Mouse (Mus musculus): ENCODE data around the gene Fam180a. TPM values are rescaled to one million over a fixed set of nuclear protein-coding genes. Genes with fewer than 3 reads are reported as not detected.

Gene Fam180a
- total and polyA plus RNA-seq, 3 experiments: not detected

GRCm38 (mm10) chr6:35355320-35355719 is 29.4 kb upstream of the Fam180a start:
- TF ChIP-seq POLR2A (IDR thresholded peaks at IDR 0.05; ENCODE audit: low read depth, low read length) (no peak), HCFC1 (IDR thresholded peaks at IDR 0.05; ENCODE audit: low read depth, low read length) (no peak), ZKSCAN1 (IDR thresholded peaks at IDR 0.05; ENCODE audit: borderline replicate concordance, low read depth, low read length) (no peak), CHD2 (IDR thresholded peaks at IDR 0.05; ENCODE audit: low read length) (no peak), MYC (IDR thresholded peaks at IDR 0.05; ENCODE audit: low read depth, low read length) (no peak), UBTF (IDR thresholded peaks at IDR 0.05; ENCODE audit: low read depth, low read length) (no peak), TBP (conservative IDR thresholded peaks at IDR 0.05; ENCODE audit: low read depth, low read length) (no peak), SMC3 (IDR thresholded peaks at IDR 0.05; ENCODE audit: low read depth, low read length) (no peak), MAX (IDR thresholded peaks at IDR 0.05; ENCODE audit: low read length) (no peak), EP300 (IDR thresholded peaks at IDR 0.05; ENCODE audit: low read length) (no peak), IRF4 (IDR thresholded peaks at IDR 0.05; ENCODE audit: low read depth, low read length) (no peak), CHD1 (IDR thresholded peaks at IDR 0.05; ENCODE audit: low read depth, low read length) (no peak), POLR2AphosphoS2 (IDR thresholded peaks at IDR 0.05; ENCODE audit: low read depth, low read length) (no peak), ZMIZ1 (IDR thresholded peaks at IDR 0.05; ENCODE audit: low read depth, low read length) (no peak)
- Histone ChIP-seq H3K27ac (ENCODE audit: insufficient read depth, low read depth) (no peak overlapping the region), H3K9me3 (replicated peaks; ENCODE audit: low read length) (peaks cover 3% of the 10 kb centered on the region), H3K4me1 (ENCODE audit: control insufficient read depth in 1 of 2, insufficient read depth in 2 of 2) (no peaks in the 10 kb centered on the region), H3K79me2 (replicated peaks; ENCODE audit: control insufficient read depth, extremely low read depth, insufficient read depth, poor library complexity, severe bottlenecking) (no peaks in the 10 kb centered on the region), H3K27me3 (replicated peaks) (peaks cover 2% of the 10 kb centered on the region), H3K36me3 (replicated peaks in 1 of 2; ENCODE audit: control insufficient read depth in 1 of 2, insufficient read depth in 1 of 2, low read length in 1 of 2) (no peaks in the 10 kb centered on the region), H3K4me2 (ENCODE audit: insufficient read depth, low read depth, poor library complexity, severe bottlenecking) (no peak overlapping the region), H3K9ac (ENCODE audit: insufficient read depth, low read depth) (no peak overlapping the region), H3K4me3 (replicated peaks in 1 of 3; ENCODE audit: low read depth in 2 of 3, low read length in 2 of 3, poor library complexity in 1 of 3) (no peak overlapping the region)
- in situ Hi-C loops (cut with MboI; ENCODE audit: low pct_ligation_motif_present, low pct_unique_long_range_greater_than_20kb, low sequenced_read_pairs) (no loop called here), dilution Hi-C loops (cut with MboI; ENCODE audit: extremely low pct_ligation_motif_present, extremely low pct_unique_long_range_greater_than_20kb, low sequenced_read_pairs) (no loop called here)
- no peak for DNase-seq (ENCODE audit: extremely low read depth)

- Histone ChIP-seq H3K4me2 (ENCODE audit: insufficient read depth, low read depth, poor library complexity, severe bottlenecking) (no peak overlapping the region), H3K27ac (ENCODE audit: insufficient read depth, low read depth) (no peak overlapping the region), H3K9me3 (replicated peaks; ENCODE audit: low read length) (peaks cover 3% of the 10 kb centered on the region), H3K36me3 (replicated peaks in 1 of 2; ENCODE audit: control insufficient read depth in 1 of 2, insufficient read depth in 1 of 2, low read length in 1 of 2) (no peaks in the 10 kb centered on the region), H3K9ac (ENCODE audit: insufficient read depth, low read depth) (no peak overlapping the region), H3K4me1 (ENCODE audit: control insufficient read depth in 1 of 2, insufficient read depth in 2 of 2) (no peaks in the 10 kb centered on the region), H3K4me3 (replicated peaks in 1 of 3; ENCODE audit: low read depth in 2 of 3, low read length in 2 of 3, poor library complexity in 1 of 3) (no peak overlapping the region), H3K27me3 (replicated peaks) (peaks cover 4% of the 10 kb centered on the region), H3K79me2 (replicated peaks; ENCODE audit: control insufficient read depth, extremely low read depth, insufficient read depth, poor library complexity, severe bottlenecking) (no peaks in the 10 kb centered on the region)
- TF ChIP-seq POLR2A (IDR thresholded peaks at IDR 0.05; ENCODE audit: low read depth, low read length) (no peak), ZMIZ1 (IDR thresholded peaks at IDR 0.05; ENCODE audit: low read depth, low read length) (no peak), ELF1 (IDR thresholded peaks at IDR 0.05; ENCODE audit: low read depth, low read length) (no peak), CHD2 (IDR thresholded peaks at IDR 0.05; ENCODE audit: low read length) (no peak), E2F4 (IDR thresholded peaks at IDR 0.05; ENCODE audit: insufficient replicate concordance, low read depth, low read length) (no peak), BHLHE40 (IDR thresholded peaks at IDR 0.05; ENCODE audit: low read depth, low read length) (no peak), POLR2AphosphoS2 (IDR thresholded peaks at IDR 0.05; ENCODE audit: low read depth, low read length) (no peak), RAD21 (IDR thresholded peaks at IDR 0.05; ENCODE audit: low read depth, low read length) (no peak), USF2 (conservative IDR thresholded peaks at IDR 0.05; ENCODE audit: low read depth, low read length) (no peak)
- in situ Hi-C loops (cut with MboI; ENCODE audit: low pct_ligation_motif_present, low pct_unique_long_range_greater_than_20kb, low sequenced_read_pairs): no loop called here
- DNase-seq (ENCODE audit: extremely low read depth): no peak
- dilution Hi-C loops (cut with MboI; ENCODE audit: extremely low pct_ligation_motif_present, extremely low pct_unique_long_range_greater_than_20kb, low sequenced_read_pairs): no loop called here
Measured at GRCm38 (mm10) chr6:35354622-35354998, 28.7 kb upstream of the Fam180a start.
